Mouse (Mus musculus): ENCODE results near the gene Galnt3. TPM values are rescaled to one million over a fixed set of nuclear protein-coding genes. Genes with fewer than 3 reads are reported as not detected.

The Galnt3 gene
- polyA plus RNA-seq, 1 experiment from 2014 or later, result 12.4 TPM

DNA sequence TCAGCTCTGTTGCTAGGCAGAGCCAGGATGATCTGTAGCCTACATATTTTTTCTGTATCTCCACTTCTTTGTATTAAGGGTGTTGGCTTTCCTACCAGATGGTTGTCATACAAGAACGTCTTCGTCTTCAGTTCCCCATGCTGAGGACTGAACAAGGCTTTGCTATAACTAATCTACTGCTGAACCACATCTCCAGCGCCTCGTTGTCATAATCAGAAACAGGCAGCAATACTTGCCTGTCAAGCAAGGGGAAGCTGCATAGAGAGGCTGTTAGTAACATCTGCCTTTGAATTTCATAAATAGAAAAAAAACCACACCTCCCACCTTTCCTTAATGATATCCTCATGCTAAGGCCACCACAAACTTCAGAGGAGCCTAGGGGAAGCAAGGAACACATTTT lies 15.5 kb upstream of the Galnt3 start:
- H3K4me1 ChIP-seq (ENCODE audit: insufficient read depth), result no peaks in the 10 kb centered on the region
- no peak overlapping the region for H3K9ac ChIP-seq
- WGBS, result 34% methylated on average over 4 of the region's 4 CpGs
- no peak overlapping the region for H3K27ac ChIP-seq (ENCODE audit: low read depth)
- no peak overlapping the region for H3K4me2 ChIP-seq
- TF ChIP-seq CTCF (IDR thresholded peaks at IDR 0.05; ENCODE audit: low read depth), result no peak
- peak; percentile 50 for DNase-seq
- no peaks in the 10 kb centered on the region for H3K27me3 ChIP-seq (ENCODE audit: insufficient read depth, low read length)
- no peaks in the 10 kb centered on the region for H3K36me3 ChIP-seq (ENCODE audit: insufficient read depth)
- H3K9me3 ChIP-seq (ENCODE audit: low read depth, low read length), result no peaks in the 10 kb centered on the region
- ATAC-seq (ENCODE audit: insufficient read depth), result peak; percentile 42; the same call in 1 of the 2 replicates
- H3K4me3 ChIP-seq (ENCODE audit: low read depth, low read length), result no peak overlapping the region

GRCm38 (mm10) chr2:66131862-66132544 lies 7.2 kb upstream of the Galnt3 start:
- H3K27ac ChIP-seq (ENCODE audit: low read depth), result no peak overlapping the region
- no peaks in the 10 kb centered on the region for H3K27me3 ChIP-seq (ENCODE audit: insufficient read depth, low read length)
- no peaks in the 10 kb centered on the region for H3K9me3 ChIP-seq (ENCODE audit: low read depth, low read length)
- no peak overlapping the region for H3K9ac ChIP-seq
- peak; percentile 90 for DNase-seq
- WGBS, result 27% methylated on average over 8 of the region's 8 CpGs
- H3K4me2 ChIP-seq, result no peak overlapping the region
- H3K36me3 ChIP-seq (ENCODE audit: insufficient read depth), result no peaks in the 10 kb centered on the region
- ATAC-seq (ENCODE audit: insufficient read depth), result peak; percentile 93
- no peak for TF ChIP-seq CTCF (IDR thresholded peaks at IDR 0.05; ENCODE audit: low read depth)
- H3K4me3 ChIP-seq (ENCODE audit: low read depth, low read length), result no peak overlapping the region
- H3K4me1 ChIP-seq (ENCODE audit: insufficient read depth), result no peaks in the 10 kb centered on the region

GRCm38 (mm10) chr2:66128941-66129340 lies 4.1 kb upstream of the Galnt3 start:
- no peaks in the 10 kb centered on the region for H3K36me3 ChIP-seq (ENCODE audit: insufficient read depth)
- no peak overlapping the region for H3K27ac ChIP-seq (ENCODE audit: low read depth)
- no peak for TF ChIP-seq CTCF (IDR thresholded peaks at IDR 0.05; ENCODE audit: low read depth)
- DNase-seq (no peak), ATAC-seq (ENCODE audit: insufficient read depth) (no peak)
- H3K4me3 ChIP-seq (ENCODE audit: low read depth, low read length), result no peak overlapping the region
- H3K9me3 ChIP-seq (ENCODE audit: low read depth, low read length), result no peaks in the 10 kb centered on the region
- peaks cover 14% of the 10 kb centered on the region; the same call in 1 of the 2 replicates for H3K27me3 ChIP-seq (ENCODE audit: insufficient read depth, low read length)
- H3K4me1 ChIP-seq (ENCODE audit: insufficient read depth), result no peaks in the 10 kb centered on the region
- H3K4me2 ChIP-seq, result no peak overlapping the region
- 82% methylated on average over 2 of the region's 2 CpGs for WGBS
- H3K9ac ChIP-seq, result no peak overlapping the region

- ATAC-seq (ENCODE audit: insufficient read depth) (no peak), DNase-seq (no peak)
- WGBS, result 64% methylated on average over 1 of the region's 1 CpGs
- Histone ChIP-seq H3K4me3 (ENCODE audit: low read depth, low read length) (no peak overlapping the region), H3K9me3 (ENCODE audit: low read depth, low read length) (no peaks in the 10 kb centered on the region), H3K27ac (ENCODE audit: low read depth) (no peak overlapping the region), H3K27me3 (ENCODE audit: insufficient read depth, low read length) (peaks cover 22% of the 10 kb centered on the region; the same call in 1 of the 2 replicates), H3K9ac (no peak overlapping the region), H3K4me1 (ENCODE audit: insufficient read depth) (no peaks in the 10 kb centered on the region), H3K36me3 (ENCODE audit: insufficient read depth) (no peaks in the 10 kb centered on the region), H3K4me2 (no peak overlapping the region)
- no peak for TF ChIP-seq CTCF (IDR thresholded peaks at IDR 0.05; ENCODE audit: low read depth)
Observed at GRCm38 (mm10) chr2:66127541-66127940, 2.7 kb upstream of the Galnt3 start.

- no peaks in the 10 kb centered on the region for H3K36me3 ChIP-seq (ENCODE audit: insufficient read depth)
- no peak for DNase-seq
- no peak for TF ChIP-seq CTCF (IDR thresholded peaks at IDR 0.05; ENCODE audit: low read depth)
- no peak overlapping the region for H3K27ac ChIP-seq (ENCODE audit: low read depth)
- no peak overlapping the region for H3K9ac ChIP-seq
- no peak overlapping the region for H3K4me3 ChIP-seq (ENCODE audit: low read depth, low read length)
- H3K4me1 ChIP-seq (ENCODE audit: insufficient read depth), result no peaks in the 10 kb centered on the region
- ATAC-seq (ENCODE audit: insufficient read depth), result no peak
- peaks cover 24% of the 10 kb centered on the region; the same call in 1 of the 2 replicates for H3K27me3 ChIP-seq (ENCODE audit: insufficient read depth, low read length)
- H3K9me3 ChIP-seq (ENCODE audit: low read depth, low read length), result no peaks in the 10 kb centered on the region
- H3K4me2 ChIP-seq, result no peak overlapping the region
- 65% methylated on average over 4 of the region's 4 CpGs for WGBS
Observed at GRCm38 (mm10) chr2:66126936-66127335, 2.1 kb upstream of the Galnt3 start.

DNA sequence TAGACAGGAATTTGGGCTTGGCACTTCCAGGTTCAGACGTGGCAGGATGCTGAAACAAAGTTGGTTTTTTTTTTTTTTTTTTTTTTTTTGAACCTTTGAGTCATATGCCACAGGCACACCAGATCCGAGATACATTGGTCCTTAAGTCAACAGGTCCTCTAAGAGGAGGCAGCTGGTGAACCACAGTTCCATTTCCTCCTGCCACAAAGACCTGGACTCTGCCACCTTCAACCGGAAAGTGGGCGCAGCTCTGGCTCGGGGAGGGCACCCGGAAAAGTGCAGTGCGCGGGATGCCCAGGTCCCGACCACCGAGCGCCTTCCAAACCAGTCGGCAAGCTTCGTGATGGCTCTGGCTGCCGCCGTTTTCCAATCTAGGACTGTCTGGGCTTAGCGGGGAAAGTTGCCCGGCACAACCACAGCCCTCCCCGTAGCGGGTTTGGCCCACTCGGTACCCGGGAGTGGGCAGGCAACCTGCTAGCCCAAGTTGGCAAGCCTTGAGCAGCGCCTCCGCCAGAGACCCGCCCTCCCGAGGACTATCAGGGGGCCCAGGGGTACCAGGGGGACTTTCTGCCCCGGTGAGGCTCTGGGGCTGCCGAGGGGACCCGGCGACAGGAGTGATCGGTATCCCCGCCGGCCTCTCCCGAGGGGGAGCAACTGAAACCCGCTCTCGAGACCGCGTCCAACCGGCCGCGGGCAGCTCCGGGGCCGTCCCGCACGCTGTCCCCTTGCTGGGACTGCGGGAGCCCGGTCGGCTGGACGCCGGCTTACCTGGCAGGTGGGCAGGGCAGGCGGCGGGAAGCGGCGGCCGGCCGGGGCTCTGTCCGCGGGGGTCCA lies 821 bp downstream of the Galnt3 start:
- DNase-seq (peak; percentile 30), ATAC-seq (ENCODE audit: insufficient read depth) (peak; percentile 78)
- peak overlapping the region; percentile 67 for H3K4me3 ChIP-seq (ENCODE audit: low read depth, low read length)
- no peaks in the 10 kb centered on the region for H3K4me1 ChIP-seq (ENCODE audit: insufficient read depth)
- H3K9me3 ChIP-seq (ENCODE audit: low read depth, low read length), result no peaks in the 10 kb centered on the region
- no peak overlapping the region for H3K27ac ChIP-seq (ENCODE audit: low read depth)
- WGBS, result under 1% methylated on average over 57 of the region's 57 CpGs
- no peaks in the 10 kb centered on the region for H3K36me3 ChIP-seq (ENCODE audit: insufficient read depth)
- H3K9ac ChIP-seq, result peak overlapping the region; percentile 58
- H3K4me2 ChIP-seq, result peak overlapping the region; percentile 100
- peaks cover 24% of the 10 kb centered on the region; the same call in 1 of the 2 replicates for H3K27me3 ChIP-seq (ENCODE audit: insufficient read depth, low read length)
- no peak for TF ChIP-seq CTCF (IDR thresholded peaks at IDR 0.05; ENCODE audit: low read depth)

- TF ChIP-seq CTCF (IDR thresholded peaks at IDR 0.05; ENCODE audit: low read depth), result no peak
- no peaks in the 10 kb centered on the region for H3K9me3 ChIP-seq (ENCODE audit: low read depth, low read length)
- DNase-seq (no peak), ATAC-seq (ENCODE audit: insufficient read depth) (no peak)
- peaks cover 4% of the 10 kb centered on the region; the same call in 1 of the 2 replicates for H3K27me3 ChIP-seq (ENCODE audit: insufficient read depth, low read length)
- H3K4me2 ChIP-seq, result no peak overlapping the region
- 68% methylated on average over 3 of the region's 3 CpGs for WGBS
- H3K4me1 ChIP-seq (ENCODE audit: insufficient read depth), result no peaks in the 10 kb centered on the region
- no peaks in the 10 kb centered on the region for H3K36me3 ChIP-seq (ENCODE audit: insufficient read depth)
- H3K27ac ChIP-seq (ENCODE audit: low read depth), result no peak overlapping the region
- H3K9ac ChIP-seq, result no peak overlapping the region
- H3K4me3 ChIP-seq (ENCODE audit: low read depth, low read length), result no peak overlapping the region
Observed at GRCm38 (mm10) chr2:66117686-66118085, 7.1 kb downstream of the Galnt3 start.

Measured in lung, embryonic 14.5 days (tissue).